Mouse (Mus musculus): Measurements from ENCODE around the gene Ipo11.
"Not testable (repeated sequence)": the region's sequence is repeated elsewhere in the genome, so short reads cannot be mapped to it uniquely, and the experiment has no call there.

Ipo11 gene

DNA sequence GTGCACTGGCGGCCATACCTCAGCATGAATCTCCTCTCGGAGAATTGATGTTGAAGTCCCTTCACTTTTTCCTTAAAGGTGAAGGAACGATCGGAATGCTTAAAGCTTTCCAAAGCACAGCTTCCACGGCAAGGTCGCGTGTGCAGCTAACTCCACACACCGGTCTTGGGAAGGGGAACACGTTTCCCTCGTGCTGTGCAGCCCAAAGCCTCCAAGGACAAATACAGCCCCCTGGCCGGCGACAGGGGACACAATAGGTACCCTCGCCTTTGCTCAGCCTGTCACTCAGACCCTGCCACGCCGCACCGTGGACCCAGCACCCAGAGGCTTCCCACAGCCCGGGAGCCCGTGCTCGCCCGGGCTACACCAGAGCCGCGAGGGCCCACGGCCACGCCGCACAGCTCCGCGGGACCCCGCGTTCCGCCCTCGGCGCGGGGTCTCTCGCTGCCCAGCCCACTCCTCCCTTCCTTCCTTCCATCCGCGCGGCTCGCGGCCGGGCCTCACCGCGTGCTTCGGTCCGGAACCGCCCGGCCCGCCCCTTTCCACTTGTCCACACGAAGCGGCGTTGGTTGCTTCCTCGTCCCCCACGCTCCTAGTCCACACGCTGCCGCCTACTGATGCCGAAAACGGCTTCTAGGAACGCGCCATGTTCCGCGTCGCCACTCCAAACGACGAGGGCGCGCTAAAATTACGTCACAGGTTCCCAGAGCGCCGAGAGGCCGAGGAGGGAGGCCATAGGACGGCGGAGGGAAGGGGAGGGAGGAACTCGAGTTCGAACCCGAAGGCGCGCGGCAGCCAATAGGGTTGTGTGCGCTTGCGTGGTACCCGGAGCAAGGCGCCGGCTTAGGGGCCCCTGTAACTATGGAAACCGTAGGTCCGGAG is at the start of gene Ipo11:
Ipo11 (minus strand) TSS at position 703 of the 882 bp plus-strand sequence.
- DNase-seq (ENCODE audit: extremely low spot score, low spot score) = peak; percentile 94

DNA sequence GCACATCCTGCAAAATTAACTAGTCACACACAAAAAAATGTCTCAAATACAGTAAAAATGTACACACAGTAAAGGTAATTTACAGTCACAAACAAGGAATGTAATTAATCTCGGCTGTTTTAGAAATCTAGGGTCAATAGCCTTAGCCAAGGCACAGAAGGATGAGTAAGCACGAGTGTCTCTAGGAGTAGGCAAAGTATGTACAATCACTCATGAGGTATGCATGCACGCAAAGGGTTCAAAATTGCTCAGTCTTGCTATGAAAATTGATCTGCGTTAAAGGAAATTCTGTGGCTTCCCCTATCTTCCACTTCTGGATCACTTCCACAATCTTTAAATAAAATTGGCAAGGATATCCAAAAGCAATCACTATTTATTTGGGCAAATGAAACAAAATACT is 24.7 kb upstream of the Ipo11 start:
- no peak for DNase-seq (ENCODE audit: extremely low spot score, low spot score)

DNA sequence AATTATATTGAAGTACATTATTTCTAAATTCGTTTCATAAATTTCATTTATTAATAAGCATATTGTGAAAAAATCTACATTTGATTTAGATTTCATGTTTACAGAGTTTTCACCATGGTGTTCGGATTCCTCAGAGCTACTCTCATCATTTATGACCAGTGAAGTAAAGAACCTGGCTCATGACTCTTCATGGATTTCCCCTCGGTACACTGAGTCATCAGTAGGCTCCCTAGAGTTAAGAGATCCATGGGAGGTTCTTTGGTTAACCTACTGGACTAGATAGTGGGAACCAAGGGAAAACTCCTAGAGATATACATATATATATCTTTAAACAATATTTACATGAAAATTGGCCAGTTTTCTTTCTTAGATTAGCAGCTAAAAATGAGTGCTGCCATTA is 23.8 kb upstream of the Ipo11 start:
- DNase-seq (ENCODE audit: extremely low spot score, low spot score) = no peak

DNA sequence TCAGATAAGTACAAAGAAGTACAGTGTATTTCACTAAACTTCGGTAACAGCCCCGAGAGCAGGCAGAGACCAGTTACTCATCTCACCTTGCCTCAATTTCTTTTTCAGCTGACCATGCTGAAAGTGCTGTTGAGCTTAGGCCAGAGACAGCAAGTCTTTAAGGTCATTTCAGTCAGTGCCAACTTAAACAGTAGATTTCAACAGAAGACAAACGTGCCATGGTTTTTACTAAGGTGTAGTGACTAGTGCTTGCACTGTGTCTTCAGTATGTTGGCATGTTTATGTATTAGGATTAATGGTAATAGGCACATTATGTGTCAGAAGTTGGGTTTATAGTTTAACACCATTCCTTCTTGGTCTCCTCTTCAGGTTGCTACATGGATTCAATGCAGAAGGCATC is 21.5 kb upstream of the Ipo11 start:
- no peak for DNase-seq (ENCODE audit: extremely low spot score, low spot score)

DNA sequence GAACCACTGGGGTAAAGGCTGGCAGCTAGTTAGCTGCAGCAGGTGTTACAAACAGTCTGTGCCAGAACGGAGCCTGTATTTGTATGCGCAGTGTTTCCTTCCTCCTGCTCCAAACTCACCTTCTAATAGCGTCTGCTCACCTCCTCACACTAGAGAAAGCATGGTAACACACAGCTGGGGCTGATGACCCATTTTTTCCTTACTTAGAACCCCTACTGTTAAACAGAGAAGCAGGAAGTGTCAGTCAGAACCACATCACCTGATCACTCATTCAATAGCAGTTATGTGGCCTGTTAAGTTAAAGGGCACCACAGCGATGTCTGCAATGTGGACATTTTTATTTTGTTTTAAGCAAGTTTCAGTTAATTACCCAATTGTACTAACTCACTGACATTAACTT is 20.8 kb upstream of the Ipo11 start:
- DNase-seq (ENCODE audit: extremely low spot score, low spot score) = no peak

DNA sequence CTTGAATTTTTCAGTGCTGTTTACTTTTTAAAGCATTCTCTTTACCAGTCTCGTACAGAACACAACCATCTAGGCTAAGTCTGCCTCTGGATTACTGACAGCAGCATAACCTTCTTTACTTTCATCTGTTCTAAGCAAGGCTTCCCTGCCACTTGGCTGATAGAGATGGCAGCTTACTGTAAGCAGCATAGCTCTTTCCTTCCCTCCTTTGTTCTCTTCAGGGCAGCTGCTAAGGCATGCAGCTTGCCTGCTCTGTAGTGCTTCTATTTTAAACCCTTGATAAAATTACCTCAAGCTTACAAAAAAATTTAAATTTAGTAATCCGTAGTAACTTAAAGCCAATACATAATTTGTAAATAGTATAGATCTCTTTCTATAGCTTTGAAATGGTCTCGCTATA is 18.1 kb upstream of the Ipo11 start:
- no peak for DNase-seq (ENCODE audit: extremely low spot score, low spot score)

DNA sequence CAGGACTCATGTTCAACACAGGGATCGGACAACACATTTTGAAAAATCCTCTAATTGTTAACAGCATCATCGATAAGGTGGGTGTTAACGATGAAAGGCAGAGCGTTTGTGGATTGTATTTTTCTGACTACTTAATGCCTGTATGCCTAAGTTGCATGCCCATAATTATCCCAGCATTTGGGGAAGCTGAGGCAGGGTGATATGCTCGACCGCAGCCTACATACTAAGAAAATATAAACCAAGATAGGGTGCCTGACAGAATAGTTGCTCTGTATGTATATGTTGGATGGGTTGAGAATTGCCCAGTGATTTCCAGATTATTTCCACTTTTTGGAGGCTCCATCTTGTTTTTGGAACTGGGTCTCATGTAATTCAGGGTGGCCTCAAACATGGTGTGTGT is 10.8 kb upstream of the Ipo11 start:
- DNase-seq (ENCODE audit: extremely low spot score, low spot score) = no peak

DNA sequence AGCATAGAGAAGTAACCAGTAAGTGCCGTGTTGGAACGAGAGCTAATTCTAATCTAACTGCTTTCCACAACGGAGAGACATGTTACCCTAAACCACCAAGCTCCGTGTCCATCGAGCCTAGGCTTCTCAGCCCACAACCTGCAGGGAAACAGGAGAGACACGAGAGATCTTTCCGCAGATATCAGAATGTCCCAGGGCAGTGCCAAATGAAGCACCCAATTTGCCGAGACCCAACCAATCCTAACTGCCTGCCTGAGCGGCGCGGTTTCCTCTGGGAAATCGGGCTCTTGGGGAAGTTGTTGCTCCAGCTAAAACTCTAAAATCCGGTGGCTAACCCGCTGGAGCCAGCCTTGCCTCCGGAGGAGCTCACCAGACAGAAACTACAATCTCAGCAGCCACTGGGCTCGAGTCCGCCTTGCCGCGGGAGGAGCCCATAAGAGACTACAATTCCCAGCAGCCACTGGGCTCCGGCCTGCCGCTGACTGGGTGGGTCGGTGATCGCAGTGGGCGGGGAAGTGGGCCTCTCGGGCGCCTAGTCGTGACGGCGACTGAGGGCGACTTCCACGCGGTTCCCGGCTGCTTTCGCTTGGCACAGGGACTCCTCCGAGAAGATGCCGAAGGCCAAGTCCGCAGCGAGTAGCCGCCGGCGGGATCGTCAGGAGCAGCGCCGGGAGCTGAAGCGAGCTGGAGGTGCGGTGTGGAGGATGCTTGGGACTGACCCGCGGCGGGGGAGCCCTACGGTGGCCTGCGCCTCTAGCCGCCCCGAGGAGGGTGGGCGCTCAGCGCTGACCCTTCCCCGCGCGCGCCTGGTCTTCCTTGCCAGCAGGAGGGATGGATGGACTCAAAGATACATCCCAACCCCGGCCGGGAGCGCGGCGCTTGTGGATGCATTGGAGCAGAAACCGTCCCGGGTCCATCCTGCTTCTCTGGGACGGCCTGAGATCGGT is 10.1 kb upstream of the Ipo11 start, which contains the start of gene Dimt1:
Dimt1 (plus strand) TSS at position 534 of the 947 bp plus-strand sequence.
- peak; percentile 90 for DNase-seq (ENCODE audit: extremely low spot score, low spot score)

DNA sequence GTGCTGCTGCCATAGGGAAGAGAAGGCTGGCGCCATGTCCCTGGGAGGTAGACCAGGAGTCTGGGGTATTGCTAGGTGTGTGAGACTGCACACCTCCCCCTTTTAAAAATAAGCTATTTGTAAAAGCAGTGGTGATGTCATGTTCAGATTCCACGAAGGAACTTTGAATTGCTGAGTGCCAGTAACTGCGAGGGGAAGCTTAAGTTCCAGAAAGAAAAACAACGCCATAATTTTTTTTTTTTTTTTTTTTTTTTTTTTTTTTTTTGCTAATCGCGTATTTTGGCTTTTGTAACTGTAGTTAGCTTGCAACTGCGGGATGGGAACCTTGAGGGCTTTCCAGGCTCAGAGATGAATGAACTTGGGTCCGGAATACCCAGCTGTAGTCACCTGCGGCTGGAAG is 8.8 kb upstream of the Ipo11 start:
- no peak for DNase-seq (ENCODE audit: extremely low spot score, low spot score)

DNA sequence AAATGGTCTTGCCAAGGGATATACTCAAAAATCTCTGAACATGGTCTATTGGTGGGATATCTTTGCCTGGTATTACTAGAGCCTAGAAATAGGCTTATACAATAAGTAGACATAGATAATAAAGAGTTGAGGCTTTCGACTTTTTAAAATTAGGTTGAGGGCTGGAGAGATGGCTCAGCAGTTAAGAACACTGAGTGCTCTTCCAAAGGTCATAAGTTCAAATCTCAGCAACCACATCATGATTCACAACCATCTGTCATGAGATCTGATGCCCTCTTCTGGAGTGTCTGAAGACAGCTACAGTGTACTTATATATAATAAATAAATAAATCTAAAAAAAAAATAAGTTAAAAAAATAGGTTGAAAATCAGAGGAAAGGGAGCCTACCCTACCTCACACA is 6.0 kb upstream of the Ipo11 start:
- DNase-seq (ENCODE audit: extremely low spot score, low spot score) = no peak

DNA sequence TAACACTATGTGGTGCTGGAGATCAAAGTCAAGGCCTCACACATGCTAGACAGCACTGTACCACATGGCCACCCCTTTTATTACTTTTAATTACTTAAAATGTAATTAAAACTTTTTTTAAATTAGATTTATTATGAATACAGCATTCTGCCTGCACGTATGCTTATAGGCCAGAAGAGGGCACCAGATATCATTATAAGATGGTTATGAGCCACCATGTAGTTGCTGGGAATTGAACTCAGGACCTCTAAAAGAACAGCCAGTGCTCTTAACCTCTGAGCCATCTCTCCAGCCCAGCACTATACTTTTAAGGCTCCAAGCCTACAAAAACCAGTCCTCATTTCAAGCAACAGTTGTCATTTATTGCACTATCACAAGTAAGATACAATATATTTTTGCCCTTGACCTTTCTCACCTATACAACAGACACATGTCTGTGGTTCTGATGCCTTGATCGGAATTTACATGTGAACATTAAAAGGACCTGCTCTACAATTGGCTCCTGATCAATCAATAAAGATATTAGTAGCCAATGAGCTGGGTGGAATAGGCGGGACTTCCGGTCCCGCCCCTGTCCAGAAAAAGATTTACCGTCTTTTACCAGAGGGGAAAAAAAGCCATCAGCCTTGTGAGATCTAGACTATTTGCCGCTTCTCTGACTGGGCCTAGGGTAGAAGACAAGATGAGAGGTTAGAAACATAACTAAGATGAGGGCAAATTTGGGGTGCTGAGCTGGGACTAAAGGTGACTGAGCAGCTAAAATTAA is 4.6 kb upstream of the Ipo11 start:
- DNase-seq (ENCODE audit: extremely low spot score, low spot score) = peak; percentile 25

DNA sequence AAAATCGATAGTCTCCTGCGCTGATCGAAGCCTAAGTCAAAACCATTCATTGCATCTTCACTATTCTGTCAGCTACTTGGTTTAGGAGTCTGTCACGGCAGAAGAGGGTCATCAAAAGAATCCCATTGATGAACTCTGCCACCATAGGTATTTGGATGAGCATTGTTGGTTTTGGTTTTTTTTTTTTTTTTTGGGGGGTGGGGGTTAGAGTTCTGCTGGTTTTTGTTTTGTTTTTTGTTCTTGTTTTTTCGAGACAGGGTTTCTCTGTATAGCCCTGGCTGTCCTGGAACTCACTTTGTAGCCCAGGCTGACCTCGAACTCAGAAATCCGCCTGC is 347 bp upstream of the Ipo11 start:
- DNase-seq (ENCODE audit: extremely low spot score, low spot score) = no peak

DNA sequence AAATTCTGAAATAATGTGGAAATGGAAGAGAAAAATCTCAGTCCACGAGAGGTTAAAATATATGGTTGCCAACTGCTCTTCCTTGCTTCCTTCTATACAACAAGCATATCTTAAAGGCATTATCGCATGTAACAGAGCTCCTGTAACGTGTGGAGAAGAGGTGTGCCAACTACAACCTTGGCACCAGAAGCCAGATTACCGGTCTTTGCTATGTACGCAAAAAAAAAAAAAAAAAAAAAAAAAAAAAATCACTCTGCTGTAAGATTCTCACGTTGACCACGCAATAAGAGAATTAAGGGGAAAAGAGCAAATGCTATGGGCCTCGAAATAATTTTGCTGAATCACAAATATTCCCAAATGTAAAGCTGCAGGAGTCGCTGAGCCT is 895 bp downstream of the Ipo11 start:
- DNase-seq (ENCODE audit: extremely low spot score, low spot score) = no peak

DNA sequence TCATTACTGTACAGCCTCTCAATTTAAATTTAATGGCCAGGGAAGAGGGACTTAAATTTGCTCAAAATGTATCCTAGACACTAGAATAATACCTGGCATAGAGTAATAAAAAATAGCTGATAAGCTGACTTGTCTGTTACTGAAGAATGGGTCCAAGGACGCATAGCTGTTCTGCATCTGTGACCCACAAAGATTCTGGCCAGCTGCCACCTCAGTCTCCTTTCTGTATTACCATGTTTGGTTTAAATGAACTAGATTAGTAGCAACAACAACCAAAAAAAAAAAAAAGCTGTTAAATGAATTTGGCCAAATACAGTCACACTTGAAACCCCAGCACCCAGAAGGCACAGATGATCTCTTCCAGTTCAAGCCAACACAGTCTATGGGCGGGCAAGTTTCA is 7.6 kb downstream of the Ipo11 start:
- no peak for DNase-seq (ENCODE audit: extremely low spot score, low spot score)

DNA sequence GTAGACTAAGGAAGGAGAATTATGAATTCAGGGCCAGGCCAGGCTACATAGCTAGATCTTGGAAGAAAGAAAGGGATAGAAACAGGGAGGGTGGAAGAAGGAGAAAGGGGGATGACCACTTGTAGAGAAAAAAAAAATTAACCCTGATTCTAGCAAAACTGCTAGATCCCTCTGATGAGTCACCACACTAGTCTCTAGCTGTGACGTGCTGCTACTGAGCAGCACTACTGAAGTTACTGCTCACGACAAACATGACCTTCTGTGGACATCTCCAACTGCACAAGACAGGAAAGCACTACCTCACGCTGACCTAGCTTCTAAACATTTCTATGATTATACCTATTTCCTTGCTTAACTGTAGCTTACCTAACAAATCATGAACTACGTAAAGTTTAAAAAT is 8.5 kb downstream of the Ipo11 start:
- no peak for DNase-seq (ENCODE audit: extremely low spot score, low spot score)

DNA sequence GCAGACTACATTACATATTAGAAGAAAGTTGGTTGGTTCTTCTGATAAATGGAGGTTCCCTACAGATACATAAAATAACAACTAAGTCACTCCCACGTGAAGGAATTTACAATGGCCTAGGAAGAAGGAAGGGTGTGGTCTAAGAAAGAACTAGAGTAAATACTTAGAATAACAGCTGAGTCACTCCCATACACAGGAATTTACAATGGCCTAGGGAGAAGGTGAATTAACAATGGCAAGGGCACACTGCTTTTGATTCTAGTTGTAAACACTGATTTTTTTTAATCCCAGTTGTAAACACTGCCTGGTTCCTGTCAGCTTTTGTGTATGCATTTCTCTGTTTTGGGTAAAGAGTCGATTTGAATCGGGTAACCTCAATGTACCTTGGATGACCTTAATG is 10.8 kb downstream of the Ipo11 start:
- not testable (repeated sequence) for DNase-seq (ENCODE audit: extremely low spot score, low spot score)

DNA sequence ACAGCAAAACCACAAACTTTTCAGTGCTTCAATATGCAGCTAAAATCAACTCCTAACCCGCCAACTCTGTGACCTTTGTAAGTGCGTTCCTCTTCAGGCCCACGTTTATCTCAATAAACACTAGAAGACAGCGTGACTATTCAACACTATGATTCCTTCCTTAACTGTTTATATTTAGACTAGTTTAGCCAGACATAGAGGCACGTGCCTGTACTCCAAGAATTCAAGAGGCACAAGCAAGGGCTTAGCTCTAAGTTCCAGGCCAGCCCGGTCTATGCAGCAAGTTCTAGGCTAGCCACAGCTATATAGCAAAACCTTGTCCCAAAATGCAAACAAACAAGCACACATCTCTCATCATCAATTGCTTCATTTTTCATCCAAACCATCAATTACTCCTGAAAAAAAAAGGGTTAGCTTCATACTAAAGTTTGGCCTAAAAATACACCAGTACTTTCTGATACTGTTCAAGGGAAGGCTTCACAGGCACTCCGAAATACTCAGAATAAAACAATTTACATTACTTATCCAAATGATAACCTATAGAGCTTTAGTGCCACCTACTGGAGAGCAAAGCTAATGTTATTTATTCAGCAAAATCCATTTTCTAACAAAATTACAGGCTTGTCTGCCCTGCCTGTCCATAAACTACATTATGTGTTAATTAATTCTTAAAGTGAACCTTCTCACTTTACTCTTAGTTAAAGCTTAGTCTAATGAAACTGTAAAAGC is 18.3 kb downstream of the Ipo11 start:
- no peak for DNase-seq (ENCODE audit: extremely low spot score, low spot score)

DNA sequence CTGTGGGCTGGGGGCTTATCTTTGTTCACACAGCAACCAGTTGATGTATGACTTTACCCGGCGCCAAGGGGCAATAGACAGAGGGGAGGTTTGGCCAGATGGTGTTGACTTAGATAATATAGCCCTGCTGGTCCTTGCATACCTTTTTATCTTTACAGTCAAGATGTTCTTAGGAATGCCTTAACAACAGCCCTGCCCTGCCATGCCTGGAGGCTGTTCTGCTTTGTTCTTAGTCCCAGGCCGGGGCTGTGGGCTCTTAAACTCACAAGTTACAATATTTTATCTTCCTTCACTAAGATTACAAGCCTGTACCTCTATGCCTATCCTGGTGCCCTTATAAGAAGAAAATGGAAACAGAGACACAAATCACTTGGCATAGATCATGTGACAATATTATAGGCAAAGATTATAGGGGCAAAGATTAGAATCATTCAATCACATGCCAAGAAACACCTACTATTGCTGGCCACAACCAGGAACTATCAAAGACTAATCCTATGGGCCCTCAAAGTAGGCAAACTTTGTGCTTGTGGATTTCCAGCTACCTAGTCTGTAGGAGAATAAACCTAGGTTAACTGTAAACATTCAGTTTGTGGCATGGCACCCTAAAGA is 23.5 kb downstream of the Ipo11 start:
- no peak for DNase-seq (ENCODE audit: extremely low spot score, low spot score)

DNA sequence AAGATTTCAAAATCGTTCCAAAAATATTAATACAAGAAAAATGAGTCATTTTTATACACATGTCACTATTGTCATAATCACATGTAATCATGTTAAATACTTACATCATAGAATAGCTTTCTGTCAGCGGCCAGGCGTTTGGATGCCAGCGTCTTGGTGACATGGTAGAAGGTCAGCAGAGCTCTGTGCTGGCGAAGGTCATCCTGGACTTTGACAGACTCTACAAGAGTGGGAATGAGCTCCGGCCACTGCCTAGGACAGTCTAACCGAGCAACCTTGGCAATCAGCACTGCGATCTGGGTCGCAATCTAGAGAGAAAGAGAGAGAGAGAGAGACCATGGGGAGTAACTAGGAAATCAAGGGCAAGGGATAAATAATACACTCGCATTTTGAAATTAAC is 26.7 kb downstream of the Ipo11 start:
- no peak for DNase-seq (ENCODE audit: extremely low spot score, low spot score)

DNA sequence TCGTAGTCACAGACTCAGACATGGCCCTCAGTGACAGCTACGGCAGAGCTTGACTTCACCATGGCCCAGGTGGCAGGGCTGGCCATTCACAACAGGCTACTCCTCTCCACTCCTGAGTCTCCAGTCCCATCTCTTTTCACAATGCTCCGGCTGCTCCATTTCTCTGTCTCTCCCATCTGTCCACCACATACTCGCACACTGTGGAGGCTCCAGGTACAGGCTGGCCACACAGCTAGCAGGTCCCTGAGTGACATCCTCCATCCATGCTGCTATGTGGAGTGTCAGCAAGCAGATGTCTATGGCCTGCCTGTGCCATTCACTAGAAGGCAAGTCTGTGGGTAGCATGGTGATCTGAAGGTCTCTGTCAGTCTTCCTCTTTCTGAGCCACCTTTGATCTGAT is 29.5 kb downstream of the Ipo11 start:
- DNase-seq (ENCODE audit: extremely low spot score, low spot score) = no peak

DNA sequence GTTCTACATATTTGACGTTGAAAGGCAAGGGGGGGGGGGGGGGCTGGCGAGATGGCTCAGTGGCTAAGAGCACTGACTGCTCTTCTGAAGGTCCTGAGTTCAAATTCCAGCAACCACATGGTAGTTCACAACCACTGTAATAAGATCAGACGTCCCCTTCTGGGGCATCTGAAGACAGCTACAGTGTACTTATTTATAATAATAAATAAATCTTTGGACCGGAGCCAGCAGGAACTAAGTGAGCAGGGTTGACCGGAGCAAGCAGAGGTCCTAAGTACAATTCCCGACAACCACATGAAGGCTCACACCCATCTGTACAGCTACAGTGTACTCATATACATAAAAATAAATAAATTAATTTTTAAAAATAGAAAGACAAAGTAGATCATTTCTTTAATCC is 31.6 kb downstream of the Ipo11 start:
- DNase-seq (ENCODE audit: extremely low spot score, low spot score) = not testable (repeated sequence)

All from neural tube, embryonic 10.5 days (tissue).